Mouse (Mus musculus) heart, adult 2 months (tissue): ENCODE results near the gene Arhgap23. TPM values are rescaled to one million over a fixed set of nuclear protein-coding genes. Genes with fewer than 3 reads are reported as not detected.

ENCODE experiments used
- DNase-seq, 2 experiments: peaks; one replicate each; pipeline ENCODE4 v3.0.0; 2021
- H3K27ac ChIP-seq: fragments of 200-600 bp; 2 replicates; pipeline ENCODE4 v1.8.1; 2022
- H3K27me3 ChIP-seq: fragments of 200-500 bp; 2 replicates; pipeline ENCODE4 v1.6.1; 2012; ENCODE audit warnings: mild to moderate bottlenecking, low read length, inconsistent platforms, mixed read lengths; ENCODE audit not compliant: control insufficient read depth, insufficient read depth
- H3K36me3 ChIP-seq: fragments of 200-500 bp; 2 replicates; pipeline ENCODE4 v1.6.1; 2012; ENCODE audit warnings: low read length, inconsistent platforms; ENCODE audit not compliant: control insufficient read depth, insufficient read depth
- H3K4me1 ChIP-seq: fragments of 200-500 bp; 2 replicates; pipeline ENCODE4 v1.6.1; 2011; ENCODE audit warnings: low read length; ENCODE audit not compliant: control insufficient read depth, insufficient read depth
- H3K4me3 ChIP-seq: fragments of 200-600 bp; 2 replicates; pipeline ENCODE4 v1.8.1; 2022
- H3K79me2 ChIP-seq: fragments of 200-500 bp; replicated peaks from 2 replicates; pipeline ENCODE4 v1.6.1; 2012; ENCODE audit warnings: mild to moderate bottlenecking, inconsistent platforms, low read length, moderate library complexity, mixed read lengths; ENCODE audit not compliant: control insufficient read depth, insufficient read depth
- H3K9ac ChIP-seq: fragments of 200-500 bp; 2 replicates; pipeline ENCODE4 v1.6.1; 2012; ENCODE audit warnings: low read depth, mild to moderate bottlenecking, control low read depth, inconsistent platforms, low read length, mixed read lengths
- CTCF ChIP-seq: fragments of 200-600 bp; IDR thresholded peaks from 2 replicates; pipeline ENCODE4 v1.8.1; 2022; ENCODE audit warnings: antibody characterized with exemption, mild to moderate bottlenecking, moderate library complexity
- EP300 ChIP-seq: fragments of 200-500 bp; IDR thresholded peaks from 2 replicates; pipeline ENCODE4 v1.6.1; 2011; ENCODE audit warnings: low read depth, low read length, control low read depth; ENCODE audit not compliant: insufficient read depth
- POLR2A ChIP-seq: fragments of 200-500 bp; IDR thresholded peaks from 2 replicates; pipeline ENCODE4 v1.6.1; 2011; ENCODE audit warnings: mild to moderate bottlenecking, low read depth, low read length, control low read depth; ENCODE audit not compliant: insufficient read depth
- WGBS: fragments of 180-500 bp; shearing (Covaris S2); methylation state at CpG from one replicate; pipeline ENCODE4 v1.1.7; 2018; 5-methylcytosine and 5-hydroxymethylcytosine counted together
- intact Hi-C: fragments of 180-260 bp; cut with DNase I; formaldehyde crosslinking; loops from one replicate; pipeline ENCODE4 v1.15.1; 2025
- polyA plus RNA-seq: library from polyadenylated mRNA; depleted of rRNA; stranded (reverse); fragments of >200 nt; gene quantifications from 2 replicates; pipeline ENCODE4 v1.2.3, GENCODE M21; 2012
- total RNA-seq, 2 experiments: library from RNA; stranded (reverse); gene quantifications; 2 replicates each; pipeline ENCODE4 v1.2.3; 2021

Arhgap23 gene
- total and polyA plus RNA-seq, 3 experiments: 12.8 to 18.4 (median 13.7) TPM

GRCm38 (mm10) chr11:97427794-97428725, 12.7 kb downstream of the Arhgap23 start:
- WGBS: 3% methylated on average over 32 of the region's 32 CpGs
- TF ChIP-seq EP300: peak; percentile 51; the same call in 1 of the 2 replicates
- peak; percentile 52; the same call in 1 of the 2 replicates for TF ChIP-seq POLR2A
- no peak for TF ChIP-seq CTCF
- peak overlapping the region; percentile 79 for H3K27ac ChIP-seq

GRCm38 (mm10) chr11:97428726-97429077, 13.4 kb downstream of the Arhgap23 start:
- Histone ChIP-seq H3K36me3 (no peaks in the 10 kb centered on the region), H3K4me3 (peak overlapping the region; percentile 53), H3K79me2 (no peaks in the 10 kb centered on the region), H3K4me1 (peaks cover 10% of the 10 kb centered on the region), H3K27ac (peak overlapping the region; percentile 36), H3K27me3 (no peaks in the 10 kb centered on the region), H3K9ac (no peak overlapping the region)
- 29% methylated on average over 4 of the region's 4 CpGs for WGBS
- no peak for DNase-seq
- no peak for TF ChIP-seq CTCF
- no peak for TF ChIP-seq EP300
- TF ChIP-seq POLR2A: no peak
- intact Hi-C loops: no loop called here

More at GRCm38 (mm10) chr11:97427794-97428725, 12.7 kb downstream of the Arhgap23 start:
- H3K36me3 ChIP-seq: no peaks in the 10 kb centered on the region
- H3K27me3 ChIP-seq: no peaks in the 10 kb centered on the region
- no peaks in the 10 kb centered on the region for H3K79me2 ChIP-seq
- peak; percentile 79 to 89 for DNase-seq
- peaks cover 10% of the 10 kb centered on the region for H3K4me1 ChIP-seq
- H3K9ac ChIP-seq: peak overlapping the region; percentile 36
- intact Hi-C loops: no loop called here
- peak overlapping the region; percentile 53 for H3K4me3 ChIP-seq

GRCm38 (mm10) chr11:97429615-97430014, 14.3 kb downstream of the Arhgap23 start:
- no peak overlapping the region for H3K9ac ChIP-seq
- H3K27me3 ChIP-seq: no peaks in the 10 kb centered on the region
- WGBS: 25% methylated on average over 8 of the region's 8 CpGs
- no peaks in the 10 kb centered on the region for H3K36me3 ChIP-seq
- peak; percentile 53 to 68 for DNase-seq
- H3K79me2 ChIP-seq: no peaks in the 10 kb centered on the region
- 0 out of 2 replicates have a peak, but pooled peaks have one; percentile 24 for TF ChIP-seq EP300
- no peak for TF ChIP-seq CTCF
- H3K4me1 ChIP-seq: peaks cover 7% of the 10 kb centered on the region
- intact Hi-C loops: no loop called here
- H3K4me3 ChIP-seq: no peak overlapping the region
- no peak overlapping the region for H3K27ac ChIP-seq

GRCm38 (mm10) chr11:97432015-97432414, 16.7 kb downstream of the Arhgap23 start:
- peak; percentile 71 to 84 for DNase-seq
- H3K27ac ChIP-seq: no peak overlapping the region
- intact Hi-C loops: loop anchor here (1.0 kb wide), 2 partner anchors 24 to 37 kb away; no protein-coding TSS in a partner anchor

GRCm38 (mm10) chr11:97432983-97433539, 17.7 kb downstream of the Arhgap23 start:
- intact Hi-C loops: loop anchor here (1.0 kb wide), 2 partner anchors 25 to 36 kb away; no protein-coding TSS in a partner anchor
- 35% methylated on average over 8 of the region's 8 CpGs for WGBS
- Histone ChIP-seq H3K27me3 (no peaks in the 10 kb centered on the region), H3K4me1 (peaks cover 21% of the 10 kb centered on the region), H3K9ac (no peak overlapping the region), H3K36me3 (no peaks in the 10 kb centered on the region), H3K4me3 (no peak overlapping the region), H3K27ac (no peak overlapping the region), H3K79me2 (no peaks in the 10 kb centered on the region)
- no peak for TF ChIP-seq EP300
- no peak for DNase-seq

More at GRCm38 (mm10) chr11:97432015-97432414, 16.7 kb downstream of the Arhgap23 start:
- 12% methylated on average over 3 of the region's 3 CpGs for whole genome bisulfite sequencing
- TF ChIP-seq CTCF (peak; percentile 100), EP300 (peak; percentile 96), POLR2A (no peak)
- Histone ChIP-seq H3K27me3 (no peaks in the 10 kb centered on the region), H3K4me1 (peaks cover 20% of the 10 kb centered on the region), H3K9ac (no peak overlapping the region), H3K4me3 (no peak overlapping the region), H3K79me2 (no peaks in the 10 kb centered on the region), H3K36me3 (no peaks in the 10 kb centered on the region)

GRCm38 (mm10) chr11:97434121-97434520, 18.8 kb downstream of the Arhgap23 start:
- intact Hi-C loops: loop anchor here (2.0 kb wide), 1 partner anchor 17 kb away; no protein-coding TSS in a partner anchor
- Histone ChIP-seq H3K79me2 (no peaks in the 10 kb centered on the region), H3K27ac (no peak overlapping the region), H3K36me3 (0 out of 2 replicates have a peak, but pooled peaks cover 2% of the 10 kb centered on the region), H3K27me3 (no peaks in the 10 kb centered on the region), H3K4me1 (peaks cover 26% of the 10 kb centered on the region), H3K4me3 (no peak overlapping the region), H3K9ac (no peak overlapping the region)
- 82% methylated on average over 8 of the region's 8 CpGs for WGBS
- no peak for DNase-seq
- TF ChIP-seq CTCF (no peak), POLR2A (no peak), EP300 (no peak)
